Mouse (Mus musculus) kidney, postnatal 10 days (tissue): ENCODE data around the gene Ly6g6d.

Experiments used
- DNase-seq: peaks from one replicate; pipeline ENCODE4 v3.0.0; 2021; ENCODE audit warnings: mixed read lengths

Gene Ly6g6d

DNA sequence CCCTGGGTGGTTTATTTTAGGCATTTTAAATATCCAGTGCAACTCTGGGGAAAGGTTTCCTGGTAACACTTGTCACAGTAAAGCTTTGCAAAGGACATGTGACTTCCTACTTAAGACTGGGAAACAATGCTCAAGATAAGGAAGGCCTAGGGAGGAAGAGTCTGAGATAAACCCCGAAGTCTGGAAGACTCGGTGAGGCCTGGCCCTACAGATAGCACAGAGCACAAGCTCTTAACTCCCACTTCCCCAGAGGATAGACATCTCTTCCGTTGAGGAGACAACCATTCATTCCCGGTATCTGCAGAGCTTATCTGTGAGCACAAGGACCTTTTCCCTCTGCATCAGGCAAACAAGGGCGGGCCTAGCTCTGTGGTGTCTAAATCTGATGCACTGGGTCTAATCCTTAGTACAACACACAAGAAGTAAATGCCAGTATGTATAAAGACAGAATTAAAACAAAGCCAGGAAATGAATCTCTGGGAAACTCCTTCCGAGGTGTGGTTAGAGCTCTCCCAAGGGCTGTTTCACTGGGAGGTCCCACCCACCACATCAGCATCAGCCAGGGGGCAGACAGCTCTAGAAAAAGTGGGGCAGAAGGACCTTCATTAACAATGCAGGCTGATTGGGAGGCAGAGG lies 55.9 kb downstream of the Ly6g6d start:
- DNase-seq: peak; percentile 24
